In the genomic region with DNA sequence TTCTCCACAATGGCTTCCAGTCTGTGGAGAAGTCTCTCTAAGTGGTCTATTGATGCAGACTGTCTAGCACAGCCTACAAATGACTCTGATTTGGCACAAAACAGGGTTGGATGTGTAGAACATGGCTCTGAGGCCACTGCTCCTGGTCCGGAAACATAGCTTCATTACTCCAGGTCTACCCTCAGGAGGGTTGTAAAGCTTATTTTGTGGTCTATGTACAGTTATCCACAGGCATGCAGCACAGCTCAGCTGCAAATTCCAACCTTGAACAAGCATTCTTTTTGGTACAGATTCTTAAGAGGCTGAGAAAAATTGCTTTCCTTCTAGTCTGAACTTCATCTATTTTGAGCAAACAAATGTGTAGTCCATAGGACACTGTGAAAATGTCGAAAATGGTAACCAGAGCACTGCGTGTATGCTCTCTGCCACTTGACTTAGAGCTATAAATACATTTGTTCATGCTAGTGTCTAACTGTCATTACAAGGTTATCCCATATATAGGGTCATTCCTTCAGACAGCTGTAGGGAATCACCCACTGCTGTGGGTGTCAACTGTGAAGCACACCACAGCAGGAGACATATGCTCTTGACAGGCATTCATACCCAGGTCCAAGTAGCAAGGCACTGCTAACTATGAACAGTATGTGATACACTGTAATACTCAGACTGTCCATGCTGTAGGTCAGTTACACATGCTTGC, we compare ENCODE assay signal across 27 mouse cellular contexts.
DNase-seq lines count a peak whose midpoint lies in the region; ATAC-seq lines count a peak whose summit lies in the region.
"Had no signal": no experiment of that assay in that cellular context is flagged by ENCODE, and none has a peak within 500 bp of the region (broad histone marks: within the 10 kb centered on the region; RNA-seq: fewer than 3 reads in every experiment).

No protein-coding gene starts in this region.

- peak; percentile 4; the same call in 1 of the 2 replicates for ATAC-seq in embryonic facial prominence, embryonic 14.5 days (ENCODE audit: low read depth)
- ATAC-seq in heart, embryonic 13.5 days (ENCODE audit: extremely low read depth, insufficient number of reproducible peaks, low FRiP score, low TSS enrichment): peak; percentile 58; the same call in 1 of the 2 replicates
- peak; percentile 54 for ATAC-seq in limb, embryonic 13.5 days (ENCODE audit: low FRiP score, low read depth)
- ATAC-seq in midbrain, embryonic 13.5 days: no peak
- ATAC-seq: CD4-positive, CD25-positive, alpha-beta regulatory T cell, adult 4 months; forebrain, embryonic 16.5 days; hindbrain, embryonic 16.5 days; inflammation-experienced regulatory T-cells, adult 6 months had no signal

- no peaks in the 10 kb centered on the region for H3K36me3 ChIP-seq in embryonic facial prominence, embryonic 14.5 days (ENCODE audit: control insufficient read depth, insufficient read depth, low read length)
- no peaks in the 10 kb centered on the region for H3K36me3 ChIP-seq in embryonic facial prominence, embryonic 10.5 days (replicated peaks)
- H3K36me3 ChIP-seq in heart, embryonic 13.5 days: no peaks in the 10 kb centered on the region
- H3K36me3 ChIP-seq in limb, embryonic 13.5 days: no peaks in the 10 kb centered on the region
- no peaks in the 10 kb centered on the region for H3K36me3 ChIP-seq in limb, embryonic 10.5 days
- no peaks in the 10 kb centered on the region for H3K36me3 ChIP-seq in midbrain, embryonic 13.5 days
- H3K36me3 ChIP-seq: embryonic facial prominence, embryonic 12.5 days; forebrain, embryonic 12.5 days; G1E; heart, embryonic 10.5 days; hindbrain, embryonic 12.5 days had no signal

- no peak for DNase-seq in embryonic facial prominence, embryonic 14.5 days (ENCODE audit: low spot score)
- no peak for DNase-seq in embryonic facial prominence, embryonic 10.5 days (ENCODE audit: low spot score)
- DNase-seq in heart, postnatal 14 days: no peak
- DNase-seq in limb, embryonic 10.5 days (ENCODE audit: low spot score): no peak
- DNase-seq in brain, adult 2 months (ENCODE audit: low read depth, low spot score): peak; percentile 7
- DNase-seq: adrenal gland, adult 8-10 months; adrenal gland, postnatal 36 days; B cell, adult 2 months; cerebellum, adult 11 months; cerebellum, adult 8-10 months; cerebellum, postnatal 14 days; embryo, embryonic 11 days; gastrocnemius, adult 2 months; gastrocnemius, postnatal 25 days; heart, postnatal 4 days had no signal

- no peaks in the 10 kb centered on the region for H3K27me3 ChIP-seq in embryonic facial prominence, embryonic 14.5 days (replicated peaks; ENCODE audit: control insufficient read depth, insufficient read depth, low read length)
- no peaks in the 10 kb centered on the region for H3K27me3 ChIP-seq in embryonic facial prominence, embryonic 10.5 days (replicated peaks; ENCODE audit: low read depth, poor library complexity, severe bottlenecking)
- H3K27me3 ChIP-seq in heart, embryonic 13.5 days (replicated peaks): no peaks in the 10 kb centered on the region
- no peaks in the 10 kb centered on the region for H3K27me3 ChIP-seq in limb, embryonic 13.5 days
- no peaks in the 10 kb centered on the region for H3K27me3 ChIP-seq in limb, embryonic 10.5 days (ENCODE audit: low read depth, poor library complexity, severe bottlenecking)
- H3K27me3 ChIP-seq in midbrain, embryonic 13.5 days: no peaks in the 10 kb centered on the region
- H3K27me3 ChIP-seq: embryonic facial prominence, embryonic 12.5 days; forebrain, embryonic 12.5 days; hindbrain, embryonic 12.5 days had no signal

- H3K9me3 ChIP-seq in embryonic facial prominence, embryonic 14.5 days (ENCODE audit: control insufficient read depth, low read length): no peaks in the 10 kb centered on the region
- H3K9me3 ChIP-seq in embryonic facial prominence, embryonic 10.5 days: no peaks in the 10 kb centered on the region
- H3K9me3 ChIP-seq in heart, embryonic 13.5 days: no peaks in the 10 kb centered on the region
- H3K9me3 ChIP-seq in limb, embryonic 13.5 days: no peaks in the 10 kb centered on the region
- H3K9me3 ChIP-seq in limb, embryonic 10.5 days (replicated peaks): no peaks in the 10 kb centered on the region
- H3K9me3 ChIP-seq in midbrain, embryonic 13.5 days: no peaks in the 10 kb centered on the region
- H3K9me3 ChIP-seq: embryonic facial prominence, embryonic 12.5 days; forebrain, embryonic 12.5 days; G1E; heart, embryonic 10.5 days; hindbrain, embryonic 12.5 days had no signal

- H3K4me3 ChIP-seq in embryonic facial prominence, embryonic 14.5 days (ENCODE audit: low read depth, low read length): no peak overlapping the region
- H3K4me3 ChIP-seq in embryonic facial prominence, embryonic 10.5 days: no peak overlapping the region
- H3K4me3 ChIP-seq in heart, embryonic 13.5 days: no peak overlapping the region
- H3K4me3 ChIP-seq in limb, embryonic 13.5 days: no peak overlapping the region
- no peak overlapping the region for H3K4me3 ChIP-seq in limb, embryonic 10.5 days
- H3K4me3 ChIP-seq in midbrain, embryonic 13.5 days (replicated peaks): no peak overlapping the region
- H3K4me3 ChIP-seq: embryonic facial prominence, embryonic 12.5 days; forebrain, embryonic 12.5 days; gastrocnemius, adult 2 months; heart, embryonic 10.5 days; hindbrain, embryonic 12.5 days had no signal

- H3K4me2 ChIP-seq in embryonic facial prominence, embryonic 14.5 days (ENCODE audit: low read depth, low read length): no peak overlapping the region
- H3K4me2 ChIP-seq in heart, embryonic 13.5 days: no peak overlapping the region
- no peak overlapping the region for H3K4me2 ChIP-seq in limb, embryonic 13.5 days (replicated peaks)
- no peak overlapping the region for H3K4me2 ChIP-seq in midbrain, embryonic 13.5 days (replicated peaks)
- H3K4me2 ChIP-seq: embryonic facial prominence, embryonic 12.5 days; forebrain, embryonic 12.5 days; hindbrain, embryonic 12.5 days had no signal

- H3K4me1 ChIP-seq in embryonic facial prominence, embryonic 14.5 days (ENCODE audit: control insufficient read depth, insufficient read depth, low read length): no peaks in the 10 kb centered on the region
- no peaks in the 10 kb centered on the region for H3K4me1 ChIP-seq in embryonic facial prominence, embryonic 10.5 days
- peaks cover 8% of the 10 kb centered on the region for H3K4me1 ChIP-seq in heart, embryonic 13.5 days
- no peaks in the 10 kb centered on the region for H3K4me1 ChIP-seq in limb, embryonic 13.5 days
- no peaks in the 10 kb centered on the region for H3K4me1 ChIP-seq in limb, embryonic 10.5 days
- no peaks in the 10 kb centered on the region for H3K4me1 ChIP-seq in midbrain, embryonic 13.5 days (replicated peaks)
- H3K4me1 ChIP-seq: embryonic facial prominence, embryonic 12.5 days; forebrain, embryonic 12.5 days; heart, embryonic 10.5 days; hindbrain, embryonic 12.5 days had no signal

- intact Hi-C loops in heart, postnatal 14 days (cut with DNase I): no loop called here

- no peak overlapping the region for H3K9ac ChIP-seq in embryonic facial prominence, embryonic 14.5 days (ENCODE audit: low read depth, low read length)
- H3K9ac ChIP-seq in heart, embryonic 13.5 days: no peak overlapping the region
- no peak overlapping the region for H3K9ac ChIP-seq in limb, embryonic 13.5 days
- no peak overlapping the region for H3K9ac ChIP-seq in midbrain, embryonic 13.5 days (replicated peaks)
- H3K9ac ChIP-seq: embryonic facial prominence, embryonic 12.5 days; forebrain, embryonic 12.5 days; hindbrain, embryonic 12.5 days had no signal

- H3K27ac ChIP-seq in embryonic facial prominence, embryonic 14.5 days (replicated peaks; ENCODE audit: low read depth, low read length): no peak overlapping the region
- H3K27ac ChIP-seq in embryonic facial prominence, embryonic 10.5 days (replicated peaks): no peak overlapping the region
- no peak overlapping the region for H3K27ac ChIP-seq in heart, embryonic 13.5 days (replicated peaks)
- no peak overlapping the region for H3K27ac ChIP-seq in limb, embryonic 13.5 days
- no peak overlapping the region for H3K27ac ChIP-seq in limb, embryonic 10.5 days
- H3K27ac ChIP-seq in midbrain, embryonic 13.5 days: no peak overlapping the region
- H3K27ac ChIP-seq: embryonic facial prominence, embryonic 12.5 days; forebrain, embryonic 12.5 days; gastrocnemius, adult 2 months; heart, embryonic 10.5 days; hindbrain, embryonic 12.5 days had no signal

- WGBS in embryonic facial prominence, embryonic 14.5 days: 77% methylated on average over 3 of the region's 3 CpGs
- WGBS in embryonic facial prominence, embryonic 10.5 days: 89% methylated on average over 3 of the region's 3 CpGs
- WGBS in heart, embryonic 13.5 days: 58% methylated on average over 3 of the region's 3 CpGs
- 66% methylated on average over 3 of the region's 3 CpGs for WGBS in limb, embryonic 13.5 days
- WGBS in limb, embryonic 10.5 days: 92% methylated on average over 3 of the region's 3 CpGs
- 86% methylated on average over 3 of the region's 3 CpGs for WGBS in midbrain, embryonic 13.5 days
